Mouse (Mus musculus): Measurements from ENCODE around the gene Hes2.

DNA sequence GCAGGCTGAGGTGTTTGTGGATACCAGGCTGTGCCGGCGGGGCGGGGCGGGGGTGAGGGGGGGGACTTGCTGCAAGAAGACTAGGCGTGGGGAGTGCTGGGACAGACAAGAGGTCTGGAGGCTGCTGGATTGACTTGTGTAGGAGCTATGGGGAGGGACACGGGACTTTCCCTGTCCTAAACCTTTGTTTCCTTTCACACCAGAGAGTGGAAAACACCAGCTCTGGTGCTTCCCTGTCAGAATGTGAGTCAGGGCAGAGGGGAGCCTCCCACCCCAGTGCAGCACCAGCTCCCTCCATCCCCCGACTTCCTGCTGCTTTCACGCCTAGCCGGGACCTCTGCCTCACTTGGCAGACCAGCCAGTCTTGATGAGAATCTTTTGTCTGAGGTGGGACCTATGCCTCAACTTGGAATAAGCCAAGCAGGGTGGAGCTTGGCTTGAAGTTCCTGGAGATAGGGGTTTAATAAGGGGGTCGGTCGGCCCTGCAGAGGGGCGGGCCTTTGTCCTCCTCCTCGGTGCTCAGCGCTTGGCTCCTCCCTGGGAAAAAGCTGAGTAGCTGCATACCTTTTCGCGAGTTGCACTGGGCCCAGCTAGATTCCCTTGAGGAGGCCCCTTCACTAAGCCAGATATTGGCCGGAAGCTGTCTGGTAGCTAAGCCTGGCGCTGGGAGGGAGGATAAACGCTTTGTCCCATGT, 27.0 kb downstream of the Hes2 start:
- no peak for TF ChIP-seq POLR2A (IDR thresholded peaks at IDR 0.05; ENCODE audit: control insufficient read depth, low read depth, low read length)
- TF ChIP-seq CTCF (IDR thresholded peaks at IDR 0.05; ENCODE audit: control insufficient read depth, insufficient read depth, insufficient replicate concordance, low read depth, low read length) = no peak

Measured in testis, adult 2 months (tissue).